Mouse (Mus musculus): ENCODE results near the gene Fndc7. TPM values are rescaled to one million over a fixed set of nuclear protein-coding genes. Genes with fewer than 3 reads are reported as not detected.

Fndc7 gene
- total RNA-seq (2021) = under 1 TPM in 1 of 2 experiments, not detected in 1; 0.08 TPM
- long read RNA-seq, experiment 1 = 0 reads
- long read RNA-seq, experiment 2 = 0 reads

DNA sequence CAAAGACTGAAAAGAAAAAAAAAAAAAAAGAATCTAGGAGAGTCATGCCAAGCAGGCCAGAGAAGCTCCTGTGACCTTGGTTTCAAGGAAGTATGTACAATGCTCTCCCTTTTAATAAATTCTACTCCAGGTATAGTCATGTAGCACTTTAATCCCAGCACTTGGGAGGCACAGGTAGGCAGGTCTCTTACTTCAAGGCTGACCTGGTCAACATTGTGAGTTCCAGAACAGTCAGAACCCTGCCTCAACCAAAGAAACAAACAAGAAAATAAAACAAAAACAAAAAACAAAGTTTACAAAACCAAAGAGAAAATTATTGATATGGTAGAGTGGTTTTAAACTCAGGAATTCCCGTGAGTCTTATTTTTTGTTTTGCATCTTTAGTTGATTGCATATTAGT lies at the start of gene Fndc7:
Gene Fndc7, minus strand, starts transcription at position 101 of the 400 bp plus-strand sequence.
- no peak for DNase-seq
- intact Hi-C loops (cut with DNase I; ENCODE audit: low total_unique reads) = no loop called here

DNA sequence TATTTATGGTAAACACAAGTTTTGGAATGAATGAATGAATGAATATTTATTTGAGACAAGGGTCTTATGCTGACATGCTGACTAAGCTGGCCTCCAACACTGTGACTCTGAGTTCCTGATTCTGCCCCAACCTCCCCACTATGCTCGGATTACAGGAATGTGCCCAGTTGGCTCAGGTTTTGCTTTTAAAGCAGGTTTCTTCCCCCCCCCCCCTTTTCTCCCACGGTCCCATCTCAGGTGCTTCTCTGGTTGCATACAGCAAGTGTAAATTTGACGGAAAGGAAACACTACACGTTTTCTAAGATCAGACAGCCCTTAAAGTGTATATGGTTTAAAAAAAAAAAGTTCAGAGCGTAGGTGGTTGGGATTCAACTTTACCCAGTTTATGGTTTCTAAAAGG lies 49.8 kb upstream of the Fndc7 start, which contains the start of gene Henmt1:
Gene Henmt1, plus strand, starts transcription at position 301 of the 400 bp plus-strand sequence.
- intact Hi-C loops (cut with DNase I; ENCODE audit: low total_unique reads) = no loop called here
- no peak for DNase-seq

DNA sequence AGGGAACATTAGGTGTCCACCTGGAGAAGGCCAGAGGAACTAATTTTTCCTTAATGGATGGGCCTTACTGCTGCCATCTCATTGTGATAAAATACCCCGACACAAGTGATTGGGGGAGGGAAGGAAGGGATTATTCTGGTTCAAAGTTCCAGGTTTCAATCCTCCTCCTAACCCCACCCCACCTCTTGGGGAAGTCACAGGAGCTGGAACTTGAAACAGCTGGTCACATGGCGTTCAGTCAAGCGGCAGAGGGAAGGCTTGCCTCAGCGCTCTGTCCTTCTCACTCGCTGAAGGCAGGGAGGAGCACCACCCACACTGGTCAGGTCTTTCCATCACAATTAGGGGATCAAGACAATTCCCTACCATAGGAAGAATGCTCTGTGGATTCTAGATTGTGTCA lies 48.9 kb upstream of the Fndc7 start:
- intact Hi-C loops (cut with DNase I; ENCODE audit: low total_unique reads) = no loop called here
- DNase-seq = no peak

DNA sequence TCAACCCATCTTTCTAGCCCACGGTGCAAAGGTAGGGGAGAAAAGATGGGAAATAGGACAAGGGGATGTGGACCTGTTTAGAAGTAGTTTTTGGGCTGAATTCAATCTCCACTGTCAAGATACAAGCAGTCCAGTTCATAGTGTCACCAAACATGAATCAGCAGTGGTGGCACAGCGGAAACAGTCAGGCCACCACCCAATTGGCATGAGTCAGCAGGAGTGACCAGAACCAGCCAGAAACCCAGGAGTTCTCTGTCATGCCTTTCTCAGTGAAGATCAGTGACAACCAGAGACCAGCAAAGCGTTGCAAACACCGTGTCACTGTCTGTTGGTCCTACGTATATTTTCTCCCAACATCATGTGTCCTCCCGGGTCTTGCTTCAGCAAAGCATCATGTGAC lies 43.7 kb upstream of the Fndc7 start:
- no peak for DNase-seq
- intact Hi-C loops (cut with DNase I; ENCODE audit: low total_unique reads) = no loop called here

DNA sequence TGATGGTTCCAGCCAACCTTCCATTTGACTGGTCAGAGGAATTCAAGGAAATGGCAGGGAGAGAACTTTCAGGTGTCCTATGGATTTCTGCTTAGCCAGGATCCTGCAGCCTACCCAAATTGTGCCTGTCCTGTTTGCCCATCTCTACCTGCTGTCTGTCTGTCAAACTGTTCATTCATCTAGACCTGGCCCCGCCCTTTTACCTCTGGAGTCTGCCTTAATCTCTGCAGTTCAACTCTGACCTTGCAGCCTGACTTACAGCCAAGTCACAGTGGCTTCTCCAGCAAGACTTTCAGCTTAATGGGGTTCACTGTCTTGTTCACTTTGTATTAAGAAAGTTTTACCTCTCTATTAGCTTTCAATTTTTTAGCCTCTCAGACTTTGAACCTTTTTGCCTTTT lies 36.5 kb upstream of the Fndc7 start:
- intact Hi-C loops (cut with DNase I; ENCODE audit: low total_unique reads) = no loop called here
- no peak for DNase-seq

DNA sequence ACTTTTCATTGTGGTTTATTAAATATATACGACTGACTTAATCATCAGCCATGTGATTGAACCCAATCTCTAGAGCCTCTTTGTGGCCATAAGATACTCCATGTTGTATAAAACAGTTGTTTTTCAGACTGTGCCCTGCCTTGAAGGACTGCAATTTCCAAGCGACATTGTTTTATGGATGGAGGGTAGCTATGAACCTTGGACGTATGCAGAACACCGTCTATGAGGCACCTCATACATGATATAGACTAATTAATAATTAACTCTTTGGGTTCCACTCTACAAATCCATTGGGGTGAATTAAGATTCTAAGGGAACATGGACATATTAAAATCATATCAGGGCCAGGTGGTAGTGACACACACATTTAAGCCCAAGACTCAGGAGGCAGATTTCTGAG lies 35.9 kb upstream of the Fndc7 start:
- intact Hi-C loops (cut with DNase I; ENCODE audit: low total_unique reads) = no loop called here
- DNase-seq = no peak

DNA sequence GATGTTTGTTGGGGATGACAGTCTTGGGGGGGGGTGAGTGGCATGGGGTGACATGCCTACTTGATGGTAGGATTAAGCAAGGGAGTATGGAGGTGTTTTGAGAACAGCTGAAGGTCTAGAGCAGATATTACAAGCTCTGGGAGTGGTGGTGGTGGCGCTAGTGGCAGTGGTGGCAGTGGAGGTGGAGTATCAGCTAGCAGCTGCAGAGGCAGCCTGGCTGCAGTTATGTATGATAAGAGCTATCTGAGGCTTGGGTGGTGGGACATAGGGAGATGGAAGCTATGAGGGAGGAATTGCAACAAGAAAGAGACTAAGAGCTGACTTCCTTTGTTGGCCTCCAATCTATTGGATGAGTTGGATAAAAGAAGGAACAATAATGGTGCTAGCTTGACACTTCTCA lies 32.0 kb upstream of the Fndc7 start:
- intact Hi-C loops (cut with DNase I; ENCODE audit: low total_unique reads) = no loop called here
- DNase-seq = no peak

DNA sequence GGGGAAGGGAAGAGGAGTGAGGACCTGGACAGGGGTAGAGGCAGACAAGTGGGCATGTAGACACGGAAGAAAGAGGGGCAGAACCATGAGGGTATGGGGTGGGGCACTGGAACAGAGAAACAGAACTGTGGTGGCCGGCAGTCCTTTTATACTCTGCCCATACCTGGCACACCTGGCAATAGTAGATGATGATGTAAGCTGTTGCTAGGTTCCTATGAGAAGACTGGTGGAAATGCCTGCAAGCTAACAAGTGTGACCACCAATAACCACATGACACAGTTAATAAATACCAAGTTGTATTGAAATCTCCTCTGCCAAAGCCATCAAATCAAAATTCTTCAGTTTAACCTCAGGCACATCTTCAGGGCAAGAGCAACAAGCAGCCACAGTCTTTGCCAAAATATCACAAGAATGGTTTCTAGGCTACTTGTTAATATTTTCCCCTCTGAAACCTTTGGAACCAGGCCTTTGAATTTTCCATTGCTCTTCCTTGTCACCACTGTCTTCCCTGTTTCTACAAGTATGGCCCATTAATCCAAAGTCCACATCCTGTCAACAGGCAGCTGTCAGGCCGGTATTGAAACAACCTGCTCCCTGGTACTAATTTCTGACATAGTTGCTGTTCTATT lies 30.7 kb upstream of the Fndc7 start:
- no peak for DNase-seq
- intact Hi-C loops (cut with DNase I; ENCODE audit: low total_unique reads) = no loop called here

DNA sequence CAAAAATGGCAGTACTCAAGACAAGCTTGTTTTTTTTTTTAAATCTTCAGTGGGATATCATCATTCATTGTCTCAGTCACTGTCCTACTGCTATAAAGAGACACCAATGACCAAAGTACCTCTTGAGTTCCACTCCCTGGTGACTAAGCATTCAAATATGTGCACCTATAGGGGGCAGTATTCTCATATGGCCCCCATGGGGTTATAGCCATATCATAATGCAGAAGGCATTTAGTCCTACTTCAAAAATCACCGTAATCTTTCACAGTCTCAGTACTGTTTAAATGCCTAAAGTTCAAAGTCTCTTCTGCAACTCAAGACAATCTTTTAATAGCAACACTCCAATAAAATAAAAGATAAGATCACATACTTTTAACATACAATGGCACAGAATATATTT lies 29.0 kb upstream of the Fndc7 start:
- intact Hi-C loops (cut with DNase I; ENCODE audit: low total_unique reads) = no loop called here
- DNase-seq = no peak

DNA sequence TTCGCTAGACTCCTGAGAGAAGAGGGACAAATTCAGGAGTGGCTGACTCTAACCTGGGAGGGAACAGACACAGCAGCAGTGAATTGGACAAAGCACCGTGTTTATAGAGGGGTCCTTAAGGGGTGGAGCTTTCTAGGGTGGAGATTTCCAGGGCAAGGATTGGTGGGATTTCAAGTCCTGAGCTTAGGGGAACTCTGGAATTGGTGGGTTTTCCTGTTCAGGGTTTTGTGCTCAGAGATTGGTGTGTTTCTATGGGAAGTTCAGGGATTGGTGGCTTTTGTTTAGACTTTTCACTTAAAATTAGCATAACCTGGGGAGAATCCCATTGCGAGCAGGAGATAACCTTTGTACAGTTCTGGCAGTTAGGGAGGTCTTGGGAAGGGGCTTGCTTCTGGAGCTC lies 28.2 kb upstream of the Fndc7 start:
- intact Hi-C loops (cut with DNase I; ENCODE audit: low total_unique reads) = no loop called here
- no peak for DNase-seq

DNA sequence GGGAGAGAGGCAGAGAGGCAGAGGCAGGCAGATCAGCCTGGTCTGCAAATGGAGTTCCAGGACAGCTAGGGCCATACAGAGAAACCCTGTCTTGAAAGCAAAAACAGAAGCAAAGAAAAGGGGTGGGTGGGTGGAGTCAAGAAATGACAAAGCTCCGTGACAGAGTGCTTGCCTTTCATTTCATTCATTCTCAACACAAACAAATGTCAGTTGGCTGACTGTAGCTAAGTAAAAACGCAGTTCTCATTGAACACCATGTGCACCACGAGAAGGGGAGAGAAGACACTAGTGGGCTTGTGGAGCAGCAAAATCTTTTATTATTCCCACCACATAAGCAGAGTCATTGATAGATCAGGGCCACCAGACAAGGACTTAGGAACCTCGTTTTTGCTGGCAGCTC lies 27.0 kb upstream of the Fndc7 start:
- DNase-seq = no peak
- intact Hi-C loops (cut with DNase I; ENCODE audit: low total_unique reads) = no loop called here

DNA sequence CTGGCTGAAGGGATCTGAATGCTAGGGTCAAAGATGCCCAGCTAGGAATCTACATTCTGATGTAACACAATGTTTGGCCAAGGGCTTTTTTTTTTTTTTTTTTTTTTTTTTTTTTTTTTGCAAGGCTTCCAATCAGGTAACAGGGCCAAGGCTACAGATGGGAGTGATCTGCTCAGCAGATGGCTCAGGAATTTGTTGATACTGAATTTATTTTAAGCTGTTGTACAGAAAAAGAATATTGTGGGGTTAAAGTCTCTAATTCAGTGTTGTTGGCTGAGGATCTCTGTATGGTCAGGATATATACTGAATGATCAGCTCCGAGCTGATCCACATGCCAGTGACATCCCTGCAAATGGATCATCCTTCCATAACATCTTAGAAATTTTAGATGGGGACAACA lies 26.2 kb upstream of the Fndc7 start:
- intact Hi-C loops (cut with DNase I; ENCODE audit: low total_unique reads) = no loop called here
- DNase-seq = no peak

DNA sequence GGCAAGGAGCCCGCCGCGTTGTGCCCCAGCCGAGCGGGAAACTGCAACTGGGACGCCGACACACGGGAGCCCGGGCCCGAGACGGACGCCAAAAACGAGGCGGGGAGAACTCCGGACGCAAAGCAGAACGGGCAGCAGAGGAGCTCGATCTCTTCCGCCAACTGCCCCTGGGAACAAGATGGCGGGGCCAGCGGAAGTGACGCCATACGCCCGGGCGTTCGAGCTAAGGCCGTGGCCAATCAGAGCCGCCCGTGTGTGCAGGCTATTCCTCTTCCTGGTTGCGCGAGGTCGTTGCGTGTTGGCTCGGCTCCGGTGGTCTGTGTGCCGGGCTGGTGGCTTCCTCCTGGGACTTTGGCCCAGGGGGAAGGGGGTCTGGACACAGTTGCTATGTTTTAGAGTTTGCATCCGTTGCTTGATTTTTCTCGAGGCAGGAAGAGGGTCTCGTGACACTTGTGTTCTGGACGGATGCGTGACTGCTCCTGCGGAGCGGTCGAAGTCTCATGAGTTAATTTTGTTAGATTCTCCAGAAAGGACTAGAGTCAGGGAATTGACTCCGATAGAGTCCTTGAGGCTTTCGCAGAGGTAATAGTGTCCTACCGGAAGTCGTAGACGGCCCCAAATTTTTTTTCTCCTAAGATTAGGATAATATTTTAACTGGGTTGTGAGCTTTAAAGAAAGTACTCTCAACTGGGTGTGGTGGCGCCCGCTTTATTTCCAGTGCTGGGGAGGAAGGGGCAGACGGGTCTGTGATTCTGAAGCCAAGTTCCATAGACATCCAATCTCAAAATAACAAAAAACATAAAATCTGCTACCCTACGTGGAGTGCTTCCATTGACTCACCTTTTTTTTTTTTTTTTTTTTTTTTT lies 22.0 kb upstream of the Fndc7 start, which contains the start of gene Prpf38b:
Gene Prpf38b, minus strand, starts transcription at position 180 of the 866 bp plus-strand sequence.
- DNase-seq = peak; percentile 96
- intact Hi-C loops (cut with DNase I; ENCODE audit: low total_unique reads) = loop anchor here (5.0 kb wide), 1 partner anchor 69 kb away; the partner anchor contains the start of gene Stxbp3

DNA sequence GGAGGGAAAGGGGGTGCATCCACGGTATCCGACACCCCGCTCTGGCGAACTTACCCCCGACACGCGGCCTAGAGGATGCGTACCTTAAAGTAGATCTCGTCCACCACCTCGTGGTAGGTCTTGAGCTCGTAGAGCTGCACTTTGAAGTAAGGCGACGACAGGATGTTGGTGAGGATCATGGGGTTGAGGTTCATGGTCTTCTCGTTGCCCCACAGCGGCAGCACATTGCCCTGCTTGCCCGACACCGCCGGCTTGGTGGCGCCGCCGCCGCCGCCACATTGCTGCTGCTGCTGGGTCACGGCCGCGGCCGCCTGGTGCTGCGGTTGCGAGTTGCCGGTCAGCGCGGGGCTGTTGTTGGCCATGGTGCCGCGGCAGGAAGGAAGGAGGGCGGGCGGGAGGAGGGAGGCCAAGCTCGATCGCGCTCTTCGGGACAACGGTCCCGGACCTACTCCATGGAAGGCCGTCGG lies 21.3 kb upstream of the Fndc7 start:
- intact Hi-C loops (cut with DNase I; ENCODE audit: low total_unique reads) = loop anchor here (5.0 kb wide), 1 partner anchor 69 kb away; the partner anchor contains the start of gene Stxbp3
- peak; percentile 51 for DNase-seq

DNA sequence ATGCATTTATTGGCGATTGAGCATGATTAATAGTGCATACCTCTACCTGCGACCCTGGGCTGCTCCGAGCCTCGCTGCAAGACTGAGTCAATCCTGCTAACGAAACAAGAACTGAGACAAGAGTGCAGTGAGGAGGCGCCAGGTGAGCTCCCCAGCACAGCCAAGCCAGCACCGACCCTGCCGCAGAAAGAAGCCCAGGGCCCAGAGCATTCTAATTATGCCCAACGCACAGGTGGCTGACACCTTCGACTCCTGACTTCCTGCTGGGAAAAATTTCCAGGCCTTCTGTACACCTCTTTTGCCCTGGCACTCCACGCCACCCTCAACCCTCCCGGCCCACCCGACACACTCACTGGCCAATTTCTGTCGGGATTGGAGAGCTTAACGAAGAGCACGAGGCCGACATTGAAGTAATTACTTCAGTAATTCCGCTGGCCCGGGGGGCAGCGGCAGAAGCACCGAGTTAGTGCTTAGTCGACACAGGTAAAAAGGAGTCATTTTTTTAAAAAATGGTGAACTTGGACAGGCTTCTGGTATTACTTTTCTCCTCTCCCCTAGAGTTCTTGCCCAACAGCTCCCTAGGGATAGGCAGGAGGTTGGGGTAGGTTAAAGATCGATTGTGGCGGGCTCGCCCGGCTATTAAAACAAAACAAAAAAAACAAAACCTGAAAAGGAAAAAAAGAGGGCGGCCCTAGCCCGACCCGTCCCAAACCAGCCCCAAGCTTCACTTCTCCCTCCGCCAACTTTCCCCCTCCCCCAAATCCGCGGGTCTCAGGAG lies 20.7 kb upstream of the Fndc7 start:
- intact Hi-C loops (cut with DNase I; ENCODE audit: low total_unique reads) = loop anchor here (5.0 kb wide), 1 partner anchor 68 kb away; the partner anchor contains the start of gene Stxbp3
- DNase-seq = peak; percentile 13

DNA sequence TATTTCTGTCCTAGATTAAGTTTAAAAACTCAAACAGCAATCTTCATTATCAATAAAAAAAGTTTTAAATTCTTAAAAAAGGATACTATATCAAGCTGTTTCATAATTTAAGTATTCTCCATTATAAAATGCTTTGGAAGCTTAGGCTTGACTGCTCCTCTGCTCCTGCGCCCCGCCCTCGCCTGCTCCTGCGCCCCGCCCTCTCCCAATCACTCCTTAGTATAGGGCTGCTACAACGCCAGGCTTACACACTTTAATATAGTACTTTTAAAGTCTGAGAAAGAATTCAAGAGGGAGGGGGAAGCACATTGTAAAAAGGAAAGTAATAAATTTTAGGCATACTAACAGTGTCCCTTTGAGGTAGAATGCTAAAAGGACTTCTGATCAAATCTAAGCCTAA lies 13.1 kb upstream of the Fndc7 start:
- intact Hi-C loops (cut with DNase I; ENCODE audit: low total_unique reads) = no loop called here
- no peak for DNase-seq

DNA sequence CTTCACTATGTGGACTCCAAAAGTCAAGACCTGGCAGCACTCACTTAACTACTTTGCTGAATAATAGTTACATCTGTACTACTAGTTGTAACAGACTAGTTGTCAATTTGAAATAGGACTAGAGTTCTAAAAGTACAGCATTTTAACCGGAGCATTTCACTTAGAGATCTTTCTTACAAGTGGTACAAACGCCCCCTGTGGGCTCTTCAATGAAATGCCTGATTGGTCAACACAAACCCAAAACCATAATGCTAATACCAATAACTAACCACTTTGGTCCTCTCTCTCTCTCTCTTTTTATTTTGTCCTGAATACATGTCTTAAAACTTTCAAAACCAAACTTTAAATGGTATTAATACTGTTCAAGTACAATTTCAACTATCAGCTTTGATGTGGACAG lies 12.2 kb upstream of the Fndc7 start:
- DNase-seq = no peak
- intact Hi-C loops (cut with DNase I; ENCODE audit: low total_unique reads) = no loop called here

DNA sequence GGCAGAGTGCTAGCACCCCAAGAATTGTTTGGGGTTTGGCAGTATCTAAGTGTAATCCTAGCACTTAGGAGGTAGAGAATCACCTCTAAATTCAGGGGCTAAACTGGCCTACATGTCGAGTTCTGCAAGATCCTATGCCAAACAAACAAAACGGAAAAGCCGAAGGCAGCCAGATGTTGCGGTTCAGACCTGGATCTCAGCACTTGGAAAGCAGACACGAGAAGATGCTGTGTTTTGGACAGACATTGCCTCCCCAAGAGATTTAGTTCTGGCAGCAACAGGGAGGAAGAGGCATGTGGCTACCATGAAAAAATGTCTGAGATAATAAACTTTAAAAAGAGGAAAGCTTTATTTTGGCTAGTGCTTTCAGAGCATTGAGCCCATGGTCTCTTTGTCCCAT lies 10.9 kb upstream of the Fndc7 start:
- no peak for DNase-seq
- intact Hi-C loops (cut with DNase I; ENCODE audit: low total_unique reads) = no loop called here

DNA sequence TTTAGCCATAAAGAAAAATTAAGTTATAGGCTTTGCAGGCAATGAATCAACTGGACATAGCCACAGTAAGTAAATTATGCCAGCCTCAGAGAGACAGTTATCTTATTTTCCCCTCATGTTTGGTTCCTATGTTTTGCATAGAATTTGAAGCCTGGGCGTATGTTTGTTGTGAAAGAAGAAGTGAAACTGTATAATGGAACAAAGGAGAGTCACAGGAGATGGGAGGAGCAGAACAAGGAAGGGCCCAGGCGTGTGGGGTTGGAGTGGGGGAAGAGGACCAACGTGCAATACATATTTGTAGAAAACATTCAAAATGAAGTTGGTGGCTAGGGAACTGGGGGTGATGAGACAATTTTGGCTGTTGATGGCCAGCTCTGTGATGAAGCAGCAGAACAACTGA lies 10.3 kb upstream of the Fndc7 start:
- intact Hi-C loops (cut with DNase I; ENCODE audit: low total_unique reads) = no loop called here
- DNase-seq = no peak

DNA sequence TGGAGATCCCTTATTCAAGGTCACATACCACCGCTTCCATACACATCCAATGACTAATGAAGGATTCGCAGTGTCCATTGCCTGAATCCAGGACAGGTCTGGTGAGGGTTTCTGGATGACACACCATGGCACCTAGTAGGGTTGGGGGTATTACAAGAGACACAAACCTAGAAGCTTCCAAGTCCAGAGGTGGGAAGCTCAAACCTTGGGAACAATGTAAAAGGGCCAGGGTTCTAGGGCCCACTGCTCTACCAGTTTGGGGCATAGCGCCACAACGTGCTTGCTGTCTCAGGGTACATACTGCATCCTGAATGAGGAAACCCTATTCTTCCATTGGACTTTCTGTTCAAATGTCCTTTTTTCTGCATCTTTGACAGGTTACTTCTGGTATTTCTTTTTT lies 8.8 kb upstream of the Fndc7 start:
- intact Hi-C loops (cut with DNase I; ENCODE audit: low total_unique reads) = no loop called here

More for the DNA sequence above, 8.8 kb upstream of the Fndc7 start:
- no peak for DNase-seq
